Mouse (Mus musculus) urinary bladder, postnatal 0 days (tissue): Measurements from ENCODE around the gene Spg21. TPM values are rescaled to one million over a fixed set of nuclear protein-coding genes. Genes with fewer than 3 reads are reported as not detected.

Source experiments
- polyA plus RNA-seq: library from polyadenylated mRNA; unstranded; fragments of >200 nt; fragmentation: Nextera tagmentation; extraction: Ambion mirVana; gene quantifications from 2 replicates; pipeline ENCODE4 v1.2.1, GENCODE M21; 2015

The Spg21 gene
- 54.0 and 60.5 TPM in 2 replicates for polyA plus RNA-seq

DNA sequence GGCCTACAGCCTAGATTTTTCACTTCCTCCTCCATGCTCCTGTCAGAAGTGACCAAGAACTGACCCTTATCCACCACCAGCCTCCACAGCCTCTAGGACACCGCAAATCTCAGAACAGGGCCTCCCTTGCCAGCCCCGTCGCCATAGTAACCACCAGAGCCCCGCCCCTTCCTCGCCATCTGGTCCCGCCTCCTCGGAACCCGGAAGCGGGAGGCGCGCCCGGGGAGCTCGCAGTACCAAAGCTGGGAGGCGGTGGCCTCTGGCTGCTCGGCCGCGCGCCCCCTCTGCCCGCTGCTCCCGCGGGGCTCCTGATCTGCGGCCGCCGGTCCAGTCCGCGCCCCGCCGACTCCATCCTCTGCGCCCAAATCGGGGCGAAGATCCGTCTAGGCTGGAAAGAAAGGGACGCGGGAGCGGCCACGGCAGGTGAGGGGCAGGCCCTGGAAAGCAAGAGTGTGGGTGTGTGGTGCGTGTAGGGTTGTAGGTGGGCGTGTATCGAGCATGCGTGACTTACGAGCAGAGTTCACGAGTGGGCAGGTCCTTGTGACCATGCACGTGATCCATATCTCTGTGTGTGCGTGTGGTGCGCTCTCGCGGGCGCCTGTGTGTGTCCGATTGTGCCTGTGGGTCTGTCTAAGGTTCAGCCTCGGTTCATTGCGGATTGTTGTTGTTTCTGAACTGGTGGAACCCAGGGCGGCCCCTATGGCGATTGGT lies at the start of gene Spg21:
Gene Spg21, plus strand, starts transcription at position 216 of the 711 bp plus-strand sequence.

DNA sequence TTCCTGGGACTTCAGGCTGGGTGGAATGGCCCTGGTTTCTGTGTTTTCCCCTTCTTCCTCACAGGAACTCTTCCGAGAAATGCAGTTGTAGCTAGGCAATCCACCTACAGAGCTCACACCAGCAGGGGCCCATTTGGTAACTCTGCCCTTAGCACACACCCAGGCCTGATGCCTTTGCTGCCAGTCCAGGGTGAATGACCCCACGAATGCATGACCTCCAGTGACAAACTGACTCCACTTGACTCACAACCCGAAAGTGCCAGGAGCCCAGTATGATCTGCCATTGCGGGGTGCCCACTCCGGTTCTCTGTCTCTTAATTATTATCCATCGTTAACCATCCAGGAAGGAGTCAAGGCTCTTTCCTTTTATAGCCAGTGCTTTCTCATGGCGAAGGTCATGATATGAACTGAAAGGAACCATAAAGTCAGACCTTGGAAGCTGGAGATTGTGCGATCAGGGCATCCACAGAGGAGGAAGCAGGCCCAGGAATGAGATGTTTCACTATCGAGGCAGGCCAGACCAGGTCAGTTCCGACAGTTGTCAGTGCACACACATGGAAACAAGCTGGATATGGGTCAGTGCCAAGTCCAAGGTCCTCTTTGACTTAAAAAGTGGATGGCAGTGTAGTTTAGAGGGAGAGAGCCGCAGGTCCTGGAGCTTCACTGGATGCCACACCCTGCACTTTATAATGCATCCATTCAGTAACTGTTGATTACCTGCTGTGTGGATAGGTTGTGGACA lies 37.8 kb upstream of the Spg21 start, which contains the start of gene Slc51b:
Gene Slc51b, minus strand, starts transcription at position 196 of the 742 bp plus-strand sequence.

DNA sequence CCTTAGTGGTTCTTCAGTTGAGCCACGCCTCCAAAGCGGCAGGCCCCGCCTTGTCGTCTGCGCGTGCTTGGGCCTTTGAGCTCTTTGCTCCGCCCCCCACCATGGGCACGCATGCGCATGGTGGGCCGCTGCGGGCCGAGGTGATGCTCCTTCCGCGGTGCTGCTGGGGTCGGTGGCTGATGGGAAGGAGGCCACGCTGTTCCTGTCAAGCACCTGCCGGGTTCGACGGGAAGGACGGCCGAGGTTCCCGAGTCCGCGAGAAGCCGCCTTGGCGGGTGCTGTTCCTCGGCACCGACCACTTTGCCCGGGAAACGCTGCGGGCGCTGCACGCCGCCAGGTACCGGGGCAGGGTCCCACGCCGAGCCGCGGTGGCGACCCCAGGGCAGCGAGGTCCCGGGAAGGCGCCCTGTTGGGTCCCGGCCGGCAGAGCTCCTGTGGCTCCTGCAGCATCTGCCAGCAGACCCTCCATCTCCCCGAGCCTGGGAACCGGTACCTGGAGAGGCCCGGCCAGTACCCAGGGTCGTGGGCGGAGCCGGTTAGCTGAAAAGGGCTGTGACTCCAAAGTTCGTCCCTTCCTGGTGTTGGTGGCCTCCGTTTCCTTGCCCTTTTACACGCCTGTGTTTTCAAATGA lies 25.0 kb upstream of the Spg21 start, which contains the start of gene Mtfmt:
Gene Mtfmt, plus strand, starts transcription at position 112 of the 631 bp plus-strand sequence.

DNA sequence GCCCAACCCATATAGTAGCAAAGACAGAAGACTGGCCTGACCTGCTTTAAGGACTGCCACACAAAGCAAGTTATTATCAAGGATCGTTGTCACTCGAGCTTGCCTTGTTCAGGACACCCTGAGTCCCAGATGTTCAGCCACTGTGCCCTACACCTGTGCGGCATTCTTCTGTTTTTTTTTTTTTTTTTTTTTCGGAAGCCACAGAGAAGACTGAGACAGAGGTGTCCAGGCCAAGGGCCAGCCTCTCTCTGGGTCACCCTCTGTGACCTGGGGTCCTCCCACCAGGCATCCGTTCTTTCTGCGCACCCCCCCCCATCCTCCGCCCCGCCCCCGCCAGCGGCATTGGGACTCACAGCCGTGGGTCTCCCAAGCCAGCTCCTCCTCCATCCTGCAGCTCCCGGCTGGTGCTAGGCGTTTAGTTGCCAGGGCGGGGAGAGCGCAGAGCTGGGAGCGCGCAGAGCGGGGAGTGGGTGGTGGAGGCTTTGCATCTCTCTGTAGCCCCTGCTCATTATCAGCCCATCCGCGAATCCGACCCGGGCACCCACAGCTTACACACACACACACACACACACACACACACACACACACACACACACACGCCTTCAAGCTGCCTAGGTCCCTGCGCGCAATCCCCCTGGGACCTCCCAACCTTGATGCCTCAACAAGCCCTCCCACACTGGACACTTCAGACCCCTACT lies 59.2 kb downstream of the Spg21 start, which contains the start of gene Ankdd1a:
Gene Ankdd1a, minus strand, starts transcription at position 387 of the 698 bp plus-strand sequence.

Other genes starting within 250 kb of the Spg21 start
- gene Cilp, start 195.8 kb upstream of the Spg21 start, polyA plus RNA-seq = 0.19 and 0.29 TPM in 2 replicates
- 31.5 and 33.3 TPM in 2 replicates for gene Clpx, start 166.7 kb upstream of the Spg21 start, polyA plus RNA-seq
- gene Pdcd7, start 114.8 kb upstream of the Spg21 start, polyA plus RNA-seq = 4.3 and 4.6 TPM in 2 replicates
- gene Ubap1l, start 99.9 kb upstream of the Spg21 start, polyA plus RNA-seq = not detected in 2 replicates
- gene Kbtbd13, start 69.3 kb upstream of the Spg21 start, polyA plus RNA-seq = 1.7 and 2.0 TPM in 2 replicates
- gene Rasl12, start 62.4 kb upstream of the Spg21 start, polyA plus RNA-seq = 10.1 and 11.0 TPM in 2 replicates
- not detected in 2 replicates for gene Slc51b, start 38.0 kb upstream of the Spg21 start, polyA plus RNA-seq
- 10.7 and 10.9 TPM in 2 replicates for gene Mtfmt, start 25.2 kb upstream of the Spg21 start, polyA plus RNA-seq
- 2.9 and 3.0 TPM in 2 replicates for gene Ankdd1a, start 59.2 kb downstream of the Spg21 start, polyA plus RNA-seq
- gene Plekho2, start 119.1 kb downstream of the Spg21 start, polyA plus RNA-seq = 36.9 and 37.9 TPM in 2 replicates
- gene Pif1, start 126.2 kb downstream of the Spg21 start, polyA plus RNA-seq = 1.9 and 3.0 TPM in 2 replicates
- gene Rbpms2, start 168.7 kb downstream of the Spg21 start, polyA plus RNA-seq = 136 and 143 TPM in 2 replicates
- 210 and 217 TPM in 2 replicates for gene Oaz2, start 207.1 kb downstream of the Spg21 start, polyA plus RNA-seq